Mouse (Mus musculus) heart, embryonic 11.5 days (tissue): ENCODE data around the gene Arl8b. TPM values are rescaled to one million over a fixed set of nuclear protein-coding genes. Genes with fewer than 3 reads are reported as not detected.
A peak's percentile ranks its signal among the peaks of the same experiment; 100 is the strongest.
"Not testable (repeated sequence)": the region's sequence is repeated elsewhere in the genome, so short reads cannot be mapped to it uniquely, and the experiment has no call there.

Source experiments
- ATAC-seq: fragments of 200-750 bp; cut with Nextera tagmentation; replicated peaks from 2 replicates; pipeline ENCODE4 v1.8.0; 2017; ENCODE audit warnings: moderate library complexity; ENCODE audit not compliant: insufficient number of reproducible peaks, low FRiP score, low TSS enrichment
- H3K27ac ChIP-seq: fragments of 300-500 bp; sonication (generic); 2 replicates; pipeline ENCODE4 v1.5.1; 2014; ENCODE audit warnings: mild to moderate bottlenecking, low read depth, low read length
- H3K27me3 ChIP-seq: fragments of 300-500 bp; sonication (generic); 2 replicates; pipeline ENCODE4 v1.6.1; 2014; ENCODE audit warnings: mild to moderate bottlenecking, low read length, mixed read lengths; ENCODE audit not compliant: control insufficient read depth, insufficient read depth
- H3K36me3 ChIP-seq: fragments of 300-500 bp; sonication (generic); 2 replicates; pipeline ENCODE4 v1.6.1; 2014; ENCODE audit warnings: mild to moderate bottlenecking, low read length, moderate library complexity, mixed read lengths; ENCODE audit not compliant: control insufficient read depth, insufficient read depth
- H3K4me1 ChIP-seq: fragments of 300-500 bp; sonication (generic); 2 replicates; pipeline ENCODE4 v1.6.1; 2014; ENCODE audit warnings: low read length; ENCODE audit not compliant: control insufficient read depth, insufficient read depth
- H3K4me2 ChIP-seq: fragments of 300-500 bp; sonication (generic); 2 replicates; pipeline ENCODE4 v1.6.1; 2014; ENCODE audit warnings: mild to moderate bottlenecking, moderate library complexity
- H3K4me3 ChIP-seq: fragments of 300-500 bp; sonication (generic); 2 replicates; pipeline ENCODE4 v1.5.1; 2014; ENCODE audit warnings: low read depth, low read length
- H3K9ac ChIP-seq: fragments of 300-500 bp; sonication (generic); 2 replicates; pipeline ENCODE4 v1.6.1; 2014; ENCODE audit warnings: mild to moderate bottlenecking, low read depth, low read length, moderate library complexity
- H3K9me3 ChIP-seq: fragments of 300-500 bp; sonication (generic); replicated peaks from 2 replicates; pipeline ENCODE4 v1.6.1; 2016; ENCODE audit warnings: low read length; ENCODE audit not compliant: control insufficient read depth
- WGBS: fragments of 180-500 bp; shearing (Covaris S2); extraction: QIAGEN DNeasy Blood & Tissue Kit; methylation state at CpG from one replicate; pipeline ENCODE4 v1.1.7; 2014; ENCODE audit not compliant: insufficient replicate concordance; 5-methylcytosine and 5-hydroxymethylcytosine counted together
- polyA plus RNA-seq: library from polyadenylated mRNA; unstranded; fragments of >200 nt; fragmentation: Nextera tagmentation; extraction: Ambion mirVana; gene quantifications from 2 replicates; pipeline ENCODE4 v1.2.1, GENCODE M21; 2014

Arl8b gene
- polyA plus RNA-seq, 1 experiment from 2014 or later = 68.4 TPM

GRCm38 (mm10) chr6:108852088-108852670 lies 69.3 kb downstream of the Arl8b start:
- Histone ChIP-seq H3K4me2 (no peak overlapping the region), H3K4me1 (no peaks in the 10 kb centered on the region), H3K9me3 (no peaks in the 10 kb centered on the region), H3K9ac (no peak overlapping the region), H3K36me3 (peaks cover 25% of the 10 kb centered on the region), H3K27me3 (no peaks in the 10 kb centered on the region), H3K27ac (no peak overlapping the region), H3K4me3 (no peak overlapping the region)
- 85% methylated on average over 8 of the region's 8 CpGs for WGBS
- no peak for ATAC-seq

- H3K27ac ChIP-seq = no peak overlapping the region
- ATAC-seq = no peak
- H3K4me1 ChIP-seq = no peaks in the 10 kb centered on the region
- 86% methylated on average over 5 of the region's 5 CpGs for WGBS
- peaks cover 25% of the 10 kb centered on the region for H3K36me3 ChIP-seq
- H3K9ac ChIP-seq = no peak overlapping the region
- no peaks in the 10 kb centered on the region for H3K27me3 ChIP-seq
- no peak overlapping the region for H3K4me2 ChIP-seq
- H3K9me3 ChIP-seq = no peaks in the 10 kb centered on the region
- H3K4me3 ChIP-seq = no peak overlapping the region
Measured at GRCm38 (mm10) chr6:108852986-108853385, 70.1 kb downstream of the Arl8b start.

GRCm38 (mm10) chr6:108858583-108858982 lies 75.7 kb downstream of the Arl8b start:
- Histone ChIP-seq H3K9me3 (peaks cover 6% of the 10 kb centered on the region), H3K36me3 (peaks cover 14% of the 10 kb centered on the region), H3K4me1 (no peaks in the 10 kb centered on the region), H3K4me2 (no peak overlapping the region), H3K4me3 (no peak overlapping the region), H3K9ac (no peak overlapping the region), H3K27me3 (no peaks in the 10 kb centered on the region), H3K27ac (no peak overlapping the region)
- no peak for ATAC-seq
- 95% methylated on average over 9 of the region's 9 CpGs for WGBS

GRCm38 (mm10) chr6:108861226-108861625 lies 78.3 kb downstream of the Arl8b start:
- Histone ChIP-seq H3K9me3 (peaks cover 6% of the 10 kb centered on the region), H3K27me3 (no peaks in the 10 kb centered on the region), H3K36me3 (no peaks in the 10 kb centered on the region), H3K27ac (no peak overlapping the region), H3K4me2 (no peak overlapping the region), H3K9ac (no peak overlapping the region), H3K4me1 (no peaks in the 10 kb centered on the region), H3K4me3 (no peak overlapping the region)
- WGBS = 82% methylated on average over 1 of the region's 1 CpGs
- no peak for ATAC-seq

GRCm38 (mm10) chr6:108862548-108862947 lies 79.6 kb downstream of the Arl8b start:
- Histone ChIP-seq H3K27me3 (no peaks in the 10 kb centered on the region), H3K36me3 (no peaks in the 10 kb centered on the region), H3K4me2 (no peak overlapping the region), H3K27ac (no peak overlapping the region), H3K9ac (no peak overlapping the region), H3K4me1 (no peaks in the 10 kb centered on the region), H3K4me3 (no peak overlapping the region), H3K9me3 (peaks cover 6% of the 10 kb centered on the region)
- WGBS = 73% methylated on average over 2 of the region's 2 CpGs
- 0 out of 2 replicates have a peak, but pooled peaks have one; percentile 46 for ATAC-seq

- Histone ChIP-seq H3K27ac (no peak overlapping the region), H3K9me3 (peaks cover 6% of the 10 kb centered on the region), H3K36me3 (no peaks in the 10 kb centered on the region), H3K4me2 (no peak overlapping the region), H3K4me3 (no peak overlapping the region), H3K27me3 (no peaks in the 10 kb centered on the region), H3K9ac (no peak overlapping the region), H3K4me1 (no peaks in the 10 kb centered on the region)
- WGBS = 76% methylated on average over 5 of the region's 5 CpGs
- no peak for ATAC-seq
Measured at GRCm38 (mm10) chr6:108866317-108866716, 83.4 kb downstream of the Arl8b start.

GRCm38 (mm10) chr6:108869031-108869430 lies 86.1 kb downstream of the Arl8b start:
- H3K4me3 ChIP-seq, H3K9ac ChIP-seq, H3K27me3 ChIP-seq, H3K4me1 ChIP-seq, H3K9me3 ChIP-seq, H3K4me2 ChIP-seq, H3K27ac ChIP-seq, ATAC-seq, H3K36me3 ChIP-seq: not testable (repeated sequence)
- WGBS = 59% methylated on average over 2 of the region's 2 CpGs

GRCm38 (mm10) chr6:108870421-108870820 lies 87.5 kb downstream of the Arl8b start:
- ATAC-seq = no peak
- Histone ChIP-seq H3K4me3 (no peak overlapping the region), H3K27me3 (no peaks in the 10 kb centered on the region), H3K9ac (no peak overlapping the region), H3K27ac (no peak overlapping the region), H3K4me1 (no peaks in the 10 kb centered on the region), H3K9me3 (no peaks in the 10 kb centered on the region), H3K36me3 (no peaks in the 10 kb centered on the region), H3K4me2 (no peak overlapping the region)
- 81% methylated on average over 2 of the region's 2 CpGs for WGBS

- Histone ChIP-seq H3K4me2 (no peak overlapping the region), H3K27ac (no peak overlapping the region), H3K36me3 (no peaks in the 10 kb centered on the region), H3K27me3 (no peaks in the 10 kb centered on the region), H3K4me1 (no peaks in the 10 kb centered on the region), H3K9ac (no peak overlapping the region), H3K4me3 (no peak overlapping the region), H3K9me3 (no peaks in the 10 kb centered on the region)
- WGBS = 79% methylated on average over 4 of the region's 4 CpGs
- ATAC-seq = no peak
Measured at GRCm38 (mm10) chr6:108871251-108871650, 88.4 kb downstream of the Arl8b start.
